Mouse (Mus musculus) frontal cortex, adult (tissue): ENCODE results near the gene Yipf7.

Experiments
- ATAC-seq: cut with Nextera tagmentation; 2 replicates; pipeline ENCODE4 v1.9.2; 2017; ENCODE audit warnings: mild to moderate bottlenecking, moderate library complexity, mixed read lengths; ENCODE audit not compliant: low TSS enrichment

Gene Yipf7

GRCm38 (mm10) chr5:69542489-69542888, at the start of gene Yipf7:
Yipf7 (minus strand) TSS chr5:69542648.
- ATAC-seq = peak; percentile 97

- ATAC-seq = peak; percentile 99
Measured at GRCm38 (mm10) chr5:69591640-69592461, 49.4 kb upstream of the Yipf7 start, which contains the start of gene Gnpda2. Gnpda2 (minus strand) TSS chr5:69592340.

- peak; percentile 32 for ATAC-seq
Measured at GRCm38 (mm10) chr5:69557404-69557935, 15.0 kb upstream of the Yipf7 start.

- peak; percentile 92 for ATAC-seq
Measured at GRCm38 (mm10) chr5:69556628-69557403, 14.4 kb upstream of the Yipf7 start, which contains the start of gene Guf1. Guf1 (plus strand) TSS chr5:69556923.

GRCm38 (mm10) chr5:69541680-69542079, 768 bp downstream of the Yipf7 start:
- no peak for ATAC-seq

- no peak for ATAC-seq
Measured at GRCm38 (mm10) chr5:69523944-69524343, 18.5 kb downstream of the Yipf7 start.

- no peak for ATAC-seq
Measured at GRCm38 (mm10) chr5:69522064-69522463, 20.4 kb downstream of the Yipf7 start.

- peak; percentile 87 for ATAC-seq
Measured at GRCm38 (mm10) chr5:69520661-69521278, 21.7 kb downstream of the Yipf7 start.

GRCm38 (mm10) chr5:69512203-69512602, 30.2 kb downstream of the Yipf7 start:
- no peak for ATAC-seq

- no peak for ATAC-seq
Measured at GRCm38 (mm10) chr5:69511631-69512030, 30.8 kb downstream of the Yipf7 start.

- ATAC-seq = no peak
Measured at GRCm38 (mm10) chr5:69507045-69507444, 35.4 kb downstream of the Yipf7 start.

- no peak for ATAC-seq
Measured at GRCm38 (mm10) chr5:69489046-69489445, 53.4 kb downstream of the Yipf7 start.

- ATAC-seq = no peak
Measured at GRCm38 (mm10) chr5:69467520-69467919, 74.9 kb downstream of the Yipf7 start.
